Mouse (Mus musculus) gastrocnemius, postnatal 25 days (tissue): ENCODE data around the gene Abcg1. TPM values are rescaled to one million over a fixed set of nuclear protein-coding genes. Genes with fewer than 3 reads are reported as not detected.
A peak's percentile ranks its signal among the peaks of the same experiment; 100 is the strongest.

Experiments
- DNase-seq: peaks from one replicate; pipeline ENCODE4 v3.0.0; 2022
- total RNA-seq, 2 experiments: library from RNA; stranded (reverse); gene quantifications; 1 replicate in 1 of 2; 2 replicates in 1 of 2; pipeline ENCODE4 v1.2.3; 2021

Abcg1 gene
- total RNA-seq, 2 experiments from 2014 or later: 1.8 to 2.9 TPM

GRCm38 (mm10) chr17:31040421-31040820 is 17.1 kb upstream of the Abcg1 start:
- no peak for DNase-seq

GRCm38 (mm10) chr17:31042751-31043150 is 14.7 kb upstream of the Abcg1 start:
- no peak for DNase-seq

GRCm38 (mm10) chr17:31057891-31058744 is 643 bp downstream of the Abcg1 start:
- DNase-seq: no peak

GRCm38 (mm10) chr17:31058745-31059085 is 1.2 kb downstream of the Abcg1 start:
- peak; percentile 45 for DNase-seq

- DNase-seq: no peak
Measured at GRCm38 (mm10) chr17:31060196-31060587, 2.7 kb downstream of the Abcg1 start.

- DNase-seq: peak; percentile 31
Measured at GRCm38 (mm10) chr17:31060588-31061345, 3.3 kb downstream of the Abcg1 start.

- no peak for DNase-seq
Measured at GRCm38 (mm10) chr17:31061346-31062095, 4.0 kb downstream of the Abcg1 start.

GRCm38 (mm10) chr17:31066058-31066457 is 8.6 kb downstream of the Abcg1 start:
- DNase-seq: no peak

GRCm38 (mm10) chr17:31067051-31067450 is 9.6 kb downstream of the Abcg1 start:
- DNase-seq: no peak

- DNase-seq: no peak
Measured at GRCm38 (mm10) chr17:31069121-31069520, 11.6 kb downstream of the Abcg1 start.

GRCm38 (mm10) chr17:31069845-31070244 is 12.4 kb downstream of the Abcg1 start:
- no peak for DNase-seq

GRCm38 (mm10) chr17:31070403-31071185 is 13.1 kb downstream of the Abcg1 start:
- no peak for DNase-seq

- no peak for DNase-seq
Measured at GRCm38 (mm10) chr17:31071421-31072301, 14.2 kb downstream of the Abcg1 start.

- DNase-seq: no peak
Measured at GRCm38 (mm10) chr17:31072872-31073271, 15.4 kb downstream of the Abcg1 start.

- peak; percentile 68 for DNase-seq
Measured at GRCm38 (mm10) chr17:31073273-31074052, 16.0 kb downstream of the Abcg1 start.

GRCm38 (mm10) chr17:31074053-31074590 is 16.6 kb downstream of the Abcg1 start:
- DNase-seq: peak; percentile 54

- DNase-seq: no peak
Measured at GRCm38 (mm10) chr17:31074666-31075065, 17.2 kb downstream of the Abcg1 start.

GRCm38 (mm10) chr17:31075471-31075870 is 18.0 kb downstream of the Abcg1 start:
- no peak for DNase-seq

- DNase-seq: no peak
Measured at GRCm38 (mm10) chr17:31077561-31077960, 20.1 kb downstream of the Abcg1 start.

GRCm38 (mm10) chr17:31078581-31078980 is 21.1 kb downstream of the Abcg1 start:
- DNase-seq: no peak
